Mouse (Mus musculus): ENCODE data around the gene Bivm. TPM values are rescaled to one million over a fixed set of nuclear protein-coding genes. Genes with fewer than 3 reads are reported as not detected.

The Bivm gene
- total and polyA plus RNA-seq, 3 experiments, result 11.8 to 27.2 TPM; not detected in 1

DNA sequence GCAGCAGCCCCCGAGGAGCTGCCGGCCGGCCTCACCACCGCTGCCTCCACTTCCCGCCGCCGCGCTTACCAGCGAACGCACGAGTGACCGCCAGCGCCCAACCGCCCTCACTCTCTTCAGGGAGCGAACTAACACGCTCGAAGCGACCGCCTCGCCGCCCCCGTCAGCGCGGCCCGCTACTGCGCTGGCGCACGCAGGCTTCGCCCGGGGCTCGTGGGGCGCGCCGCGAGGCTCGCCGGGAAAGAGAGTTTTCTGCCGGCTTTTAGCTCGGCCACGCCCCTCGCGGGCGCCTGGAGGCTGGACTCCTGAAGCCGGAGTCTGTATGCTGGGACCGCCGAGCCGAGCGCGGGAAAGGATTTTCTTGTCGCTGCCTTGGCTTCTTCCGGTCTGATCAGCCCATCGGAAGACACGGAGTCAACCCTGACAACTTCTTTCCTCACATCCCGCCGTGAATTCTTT lies 16.5 kb upstream of the Bivm start, which contains the start of gene Tex30 (continued):
- TF ChIP-seq ZMIZ1 (IDR thresholded peaks at IDR 0.05; ENCODE audit: low read depth, low read length) (peak; percentile 94), ZC3H11A (IDR thresholded peaks at IDR 0.05; ENCODE audit: low read depth, low read length) (no peak), ELF1 (IDR thresholded peaks at IDR 0.05; ENCODE audit: low read depth, low read length) (peak; percentile 62; the same call in 1 of the 2 replicates), TBP (IDR thresholded peaks at IDR 0.05; ENCODE audit: low read depth, low read length) (peak; percentile 57; the same call in 1 of the 2 replicates), MEF2A (IDR thresholded peaks at IDR 0.05; ENCODE audit: extremely low read depth, insufficient replicate concordance, low read depth, low read length, poor library complexity, severe bottlenecking) (no peak), ZNF384 (IDR thresholded peaks at IDR 0.05; ENCODE audit: low read depth, low read length) (no peak)

DNA sequence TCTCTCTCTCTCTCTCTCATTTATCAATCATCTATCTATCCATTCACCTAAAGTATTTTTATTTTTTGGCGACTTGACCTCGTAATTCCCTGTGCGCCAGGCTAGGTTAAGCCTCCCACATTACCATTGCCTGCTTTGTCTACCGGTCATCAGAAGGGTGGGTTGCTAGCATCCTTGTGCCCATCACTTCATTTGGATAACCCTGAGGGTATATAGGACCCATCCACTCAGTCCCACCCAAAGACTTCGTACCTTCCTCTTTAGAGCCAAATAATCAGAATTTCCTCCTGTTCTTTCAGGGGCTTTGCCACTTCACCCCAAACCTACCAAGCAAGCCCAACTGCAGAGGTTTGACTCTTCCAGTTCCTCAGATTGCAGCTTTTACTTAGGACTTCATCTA lies 15.8 kb upstream of the Bivm start:
- Histone ChIP-seq H3K4me1 (ENCODE audit: control insufficient read depth in 1 of 2, insufficient read depth in 2 of 2, low read length in 2 of 2) (peaks cover 2 to 4% of the 10 kb centered on the region in 2 experiments; a peak in 3 of 4 replicates), H3K27me3 (ENCODE audit: control insufficient read depth in 1 of 2, insufficient read depth in 2 of 2, low read length in 2 of 2) (no peaks in the 10 kb centered on the region), H3K27ac (ENCODE audit: control insufficient read depth, low read depth, low read length) (no peak overlapping the region; the same call in 1 of the 2 replicates), H3K4me3 (ENCODE audit: control insufficient read depth in 1 of 2, insufficient read depth in 1 of 2, low read depth in 2 of 2, low read length in 2 of 2) (peak overlapping the region; percentile 46 to 63), H3K36me3 (ENCODE audit: control insufficient read depth in 1 of 2, insufficient read depth in 2 of 2, low read length in 2 of 2) (peaks cover 13 to 22% of the 10 kb centered on the region in 2 experiments), H3K9ac (ENCODE audit: control insufficient read depth, low read depth, low read length, poor library complexity, severe bottlenecking) (peak overlapping the region; percentile 80), H3K9me3 (replicated peaks; ENCODE audit: insufficient read depth, low read length) (no peaks in the 10 kb centered on the region), H3K79me2 (ENCODE audit: control insufficient read depth, insufficient read depth, low read length, poor library complexity) (peaks cover 31% of the 10 kb centered on the region)
- peak; percentile 37 for DNase-seq (ENCODE audit: low read depth, low spot score)
- TF ChIP-seq ZC3H11A (IDR thresholded peaks at IDR 0.05; ENCODE audit: low read depth, low read length), result no peak
- no peak for TF ChIP-seq MAX (IDR thresholded peaks at IDR 0.05; ENCODE audit: low read length)
- TF ChIP-seq KAT2A (conservative IDR thresholded peaks at IDR 0.05; ENCODE audit: low read depth, low read length), result no peak
- no peak for TF ChIP-seq TCF12 (IDR thresholded peaks at IDR 0.05; ENCODE audit: low read depth, low read length)
- no peak for TF ChIP-seq MXI1 (IDR thresholded peaks at IDR 0.05; ENCODE audit: low read depth, low read length)
- TF ChIP-seq USF2 (IDR thresholded peaks at IDR 0.05; ENCODE audit: borderline replicate concordance in 1 of 2, insufficient read depth in 1 of 2, low read depth in 1 of 2, low read length in 2 of 2), result no peak
- TF ChIP-seq MEF2A (IDR thresholded peaks at IDR 0.05; ENCODE audit: extremely low read depth, insufficient replicate concordance, low read depth, low read length, poor library complexity, severe bottlenecking), result no peak
- no peak for TF ChIP-seq ELF1 (IDR thresholded peaks at IDR 0.05; ENCODE audit: low read depth, low read length)
- TF ChIP-seq GATA1 (IDR thresholded peaks at IDR 0.05; ENCODE audit: low read depth, low read length), result no peak
- no peak for TF ChIP-seq MYB (IDR thresholded peaks at IDR 0.05; ENCODE audit: low read depth, low read length)

DNA sequence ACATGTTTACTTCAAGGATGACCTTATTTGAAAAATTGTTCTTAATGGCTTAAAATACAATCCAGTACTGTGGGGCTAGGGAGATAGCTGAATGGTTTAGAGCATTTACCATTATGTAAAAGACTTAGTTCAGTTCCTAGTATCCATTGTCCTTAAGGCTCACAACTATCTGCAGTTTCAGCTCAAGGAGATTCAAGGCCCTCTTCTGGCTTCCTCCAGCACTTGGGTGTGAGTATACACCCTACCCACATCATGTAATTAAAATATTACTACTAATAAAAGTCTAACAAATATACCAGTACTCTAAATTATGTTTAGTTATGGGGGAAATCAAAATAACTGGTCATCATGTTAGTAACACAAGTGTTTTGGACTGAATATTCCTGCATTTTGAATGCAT lies 1.2 kb upstream of the Bivm start:
- DNase-seq (ENCODE audit: low read depth, low spot score), result peak; percentile 62
- Histone ChIP-seq H3K36me3 (ENCODE audit: control insufficient read depth in 1 of 2, insufficient read depth in 2 of 2, low read length in 2 of 2) (peaks cover 4 to 7% of the 10 kb centered on the region in 2 experiments), H3K27me3 (ENCODE audit: control insufficient read depth in 1 of 2, insufficient read depth in 2 of 2, low read length in 2 of 2) (no peaks in the 10 kb centered on the region), H3K9me3 (replicated peaks; ENCODE audit: insufficient read depth, low read length) (no peaks in the 10 kb centered on the region), H3K9ac (ENCODE audit: control insufficient read depth, low read depth, low read length, poor library complexity, severe bottlenecking) (peak overlapping the region; percentile 94), H3K4me3 (ENCODE audit: control insufficient read depth in 1 of 2, insufficient read depth in 1 of 2, low read depth in 2 of 2, low read length in 2 of 2) (peak overlapping the region; percentile 43 to 83; a peak in 3 of 4 replicates), H3K4me1 (ENCODE audit: control insufficient read depth in 1 of 2, insufficient read depth in 2 of 2, low read length in 2 of 2) (peaks cover 2 to 6% of the 10 kb centered on the region in 2 experiments; a peak in 3 of 4 replicates), H3K79me2 (ENCODE audit: control insufficient read depth, insufficient read depth, low read length, poor library complexity) (peaks cover 16% of the 10 kb centered on the region), H3K27ac (ENCODE audit: control insufficient read depth, low read depth, low read length) (no peak overlapping the region)
- TF ChIP-seq NELFE (IDR thresholded peaks at IDR 0.05; ENCODE audit: low read depth, low read length) (no peak), CTCF (IDR thresholded peaks at IDR 0.05 in 2 of 3, conservative IDR thresholded peaks at IDR 0.05 in 1 of 3; ENCODE audit: control insufficient read depth in 1 of 3, insufficient read depth in 1 of 3, low read depth in 2 of 3, low read length in 3 of 3, poor library complexity in 1 of 3, severe bottlenecking in 1 of 3) (peak in 1 of 3 experiments; percentile 11; a peak in 1 of 6 replicates), RCOR1 (IDR thresholded peaks at IDR 0.05; ENCODE audit: low read depth, low read length) (no peak), RAD21 (IDR thresholded peaks at IDR 0.05; ENCODE audit: low read depth, low read length) (no peak), MYB (IDR thresholded peaks at IDR 0.05; ENCODE audit: low read depth, low read length) (no peak), SIN3A (IDR thresholded peaks at IDR 0.05; ENCODE audit: low read length) (no peak), TBP (IDR thresholded peaks at IDR 0.05; ENCODE audit: low read depth, low read length) (no peak), GABPA (IDR thresholded peaks at IDR 0.05; ENCODE audit: low read depth, low read length) (no peak), ZC3H11A (IDR thresholded peaks at IDR 0.05; ENCODE audit: low read depth, low read length) (no peak), POLR2AphosphoS2 (IDR thresholded peaks at IDR 0.05; ENCODE audit: low read length) (no peak), UBTF (IDR thresholded peaks at IDR 0.05; ENCODE audit: borderline replicate concordance, insufficient read depth, low read depth, low read length) (no peak), CHD1 (IDR thresholded peaks at IDR 0.05; ENCODE audit: low read depth, low read length) (peak; percentile 78; the same call in 1 of the 2 replicates)
